Mouse (Mus musculus) kidney, adult 8-10 months (tissue): ENCODE data around the gene Myh14.

Source experiments
- DNase-seq, 2 experiments: peaks; one replicate each; pipeline ENCODE4 v3.0.0; 2022

Myh14 gene

GRCm38 (mm10) chr7:44669103-44669502 lies 1.5 kb downstream of the Myh14 start:
- peak; percentile 64 to 75 for DNase-seq

DNA sequence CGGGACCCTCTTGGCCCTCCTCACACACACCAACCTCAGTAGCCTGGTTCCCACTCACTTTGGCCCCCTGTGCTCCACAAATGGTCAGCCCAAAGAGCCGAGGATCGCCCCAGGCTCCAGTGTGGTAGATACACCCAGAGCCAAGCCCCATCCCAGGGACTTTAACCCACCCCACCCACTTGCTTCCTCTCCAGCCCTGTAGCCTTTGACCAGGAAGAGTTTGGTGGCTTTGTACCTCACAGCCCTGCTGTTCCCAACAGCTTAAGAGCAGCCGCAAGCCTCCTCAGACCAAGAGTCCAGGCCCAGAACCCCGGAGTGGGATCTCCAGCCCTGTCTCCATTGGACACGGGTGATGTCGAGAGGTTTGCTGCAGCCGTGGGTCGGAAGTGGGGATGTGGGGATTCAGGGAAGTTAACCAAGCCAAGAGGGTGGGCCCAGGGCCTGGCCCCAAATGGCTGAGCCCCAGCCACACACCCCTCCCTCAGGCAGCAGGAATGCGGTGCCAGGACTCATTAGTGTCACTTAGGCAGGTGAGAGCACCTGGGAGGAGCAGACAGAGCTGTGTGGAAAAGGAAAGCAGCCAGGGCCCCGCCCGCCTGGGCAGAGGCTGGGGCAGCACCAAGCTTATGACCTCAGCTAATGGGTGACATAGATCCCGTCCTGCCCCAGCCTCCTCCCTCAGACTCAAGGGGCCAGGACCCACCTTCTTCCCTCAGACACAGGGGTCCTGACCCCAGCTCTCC lies 2.5 kb downstream of the Myh14 start:
- peak; percentile 28 to 52 for DNase-seq

- no peak for DNase-seq
These were observed 4.2 kb downstream of the Myh14 start for GRCm38 (mm10) chr7:44666462-44666861.

DNA sequence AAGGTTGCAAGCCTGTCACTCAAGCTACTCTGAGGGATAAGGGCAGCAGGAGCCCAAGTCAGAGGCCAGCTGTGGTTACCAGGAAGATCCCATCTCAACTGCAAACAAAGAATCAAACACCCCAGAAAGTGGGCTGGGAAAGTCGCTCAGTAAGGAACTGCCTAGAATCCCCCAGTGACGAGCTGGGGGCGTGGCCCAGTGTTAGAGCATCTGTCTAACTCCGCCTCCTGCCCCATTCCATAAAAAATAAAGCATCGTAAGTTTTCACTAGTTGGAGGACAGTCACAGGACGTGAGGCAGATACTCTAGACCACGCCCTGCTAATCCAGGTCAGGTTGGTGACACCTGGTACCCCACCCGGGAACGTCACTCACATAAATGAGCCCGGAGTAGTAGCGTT lies 5.9 kb downstream of the Myh14 start:
- DNase-seq = no peak

GRCm38 (mm10) chr7:44663546-44663945 lies 7.1 kb downstream of the Myh14 start:
- DNase-seq = no peak

- DNase-seq = no peak
These were observed 8.1 kb downstream of the Myh14 start for GRCm38 (mm10) chr7:44662569-44662968.

DNA sequence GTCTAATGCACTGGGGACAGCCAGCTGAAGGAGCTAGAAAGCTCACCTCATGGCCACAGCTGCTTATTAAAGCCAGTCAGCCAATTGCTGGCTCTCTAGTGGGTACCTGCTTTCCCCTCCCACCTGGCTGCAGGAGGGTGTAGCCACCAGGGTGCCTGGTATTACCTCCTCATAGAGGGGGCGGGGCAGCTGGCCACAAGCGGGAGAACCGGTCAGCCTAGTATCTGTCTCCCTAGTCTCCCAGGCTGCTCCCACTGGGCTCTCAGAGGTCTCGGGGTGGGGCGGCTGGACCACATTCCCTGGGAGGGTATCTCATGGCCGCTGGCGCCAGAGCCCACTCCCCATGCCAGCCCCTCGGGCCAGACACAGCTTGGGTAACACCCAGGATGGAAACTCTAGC lies 8.5 kb downstream of the Myh14 start:
- peak; percentile 69 to 81 for DNase-seq

DNA sequence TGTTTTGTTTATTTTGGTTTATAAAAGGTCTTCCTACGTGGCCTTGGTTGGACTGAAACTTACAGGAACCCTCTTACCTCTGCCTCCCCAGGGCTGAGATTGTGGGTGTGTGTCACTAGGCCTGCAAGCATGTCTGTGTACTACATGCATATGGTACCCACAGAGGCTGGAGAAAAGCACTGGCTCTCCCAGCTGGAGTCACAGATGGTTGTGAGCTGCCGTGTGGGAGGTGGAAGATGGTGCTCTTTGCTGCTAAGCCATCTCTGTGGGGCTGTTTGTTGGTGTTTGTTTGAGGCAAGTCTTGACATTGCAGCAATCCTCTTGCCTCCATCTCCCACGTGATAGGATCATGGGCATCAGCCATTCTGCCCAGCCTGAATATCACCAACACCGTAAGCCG lies 9.4 kb downstream of the Myh14 start:
- no peak for DNase-seq

GRCm38 (mm10) chr7:44655504-44655903 lies 15.1 kb downstream of the Myh14 start:
- peak; percentile 28 to 61 for DNase-seq

DNA sequence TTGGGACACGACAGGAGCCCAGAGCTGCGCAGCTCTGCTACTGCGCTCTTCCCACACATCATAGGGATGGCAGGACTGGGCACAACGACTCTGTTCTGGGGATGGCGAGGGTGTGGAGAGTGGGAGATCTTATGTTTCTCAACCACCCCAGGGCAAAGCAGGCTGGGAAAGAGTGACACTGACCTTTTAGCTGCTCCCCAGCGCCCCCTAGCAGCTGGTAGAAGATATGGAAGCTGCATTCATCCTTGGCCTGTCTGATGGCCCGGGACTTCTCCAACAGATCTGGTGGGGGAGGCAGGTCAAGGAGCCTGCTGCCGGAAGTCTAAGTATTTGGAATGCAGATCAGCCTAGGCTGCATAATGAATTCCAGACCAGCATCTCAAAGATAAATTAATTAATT lies 16.9 kb downstream of the Myh14 start:
- DNase-seq = no peak

- DNase-seq = no peak
These were observed 19.2 kb downstream of the Myh14 start for GRCm38 (mm10) chr7:44651416-44651815.

- peak in 1 of 2 experiments; percentile 35 for DNase-seq
These were observed 20.7 kb downstream of the Myh14 start for GRCm38 (mm10) chr7:44649990-44650389.

GRCm38 (mm10) chr7:44649094-44649610 lies 21.5 kb downstream of the Myh14 start:
- no peak for DNase-seq

DNA sequence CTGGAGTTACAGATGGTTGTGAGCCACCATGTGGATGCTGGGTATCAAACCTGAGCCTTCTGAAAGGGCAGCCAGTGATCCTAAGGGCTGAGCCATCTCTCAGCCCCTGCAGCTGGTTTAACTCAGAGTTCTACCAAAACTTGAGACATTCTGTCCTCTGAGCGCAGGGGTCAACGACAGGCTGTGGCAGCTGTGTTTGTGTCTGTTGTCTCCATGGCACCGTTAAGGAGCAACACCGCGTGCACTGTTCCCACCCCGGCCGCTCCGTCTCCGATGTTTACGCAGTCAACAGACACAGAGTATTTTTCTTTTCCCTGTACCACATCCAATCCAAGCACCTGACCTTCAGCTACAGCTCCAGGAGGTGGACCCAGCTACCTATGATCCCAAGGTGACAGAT lies 22.9 kb downstream of the Myh14 start:
- DNase-seq = no peak

GRCm38 (mm10) chr7:44647042-44647724 lies 23.5 kb downstream of the Myh14 start:
- DNase-seq = peak; percentile 38 to 78

- peak; percentile 53 to 68 for DNase-seq
These were observed 24.7 kb downstream of the Myh14 start for GRCm38 (mm10) chr7:44645951-44646350.

- DNase-seq = no peak
These were observed 25.4 kb downstream of the Myh14 start for GRCm38 (mm10) chr7:44645256-44645655.

- peak in 1 of 2 experiments; percentile 35 for DNase-seq
These were observed 28.8 kb downstream of the Myh14 start for GRCm38 (mm10) chr7:44641887-44642286.

DNA sequence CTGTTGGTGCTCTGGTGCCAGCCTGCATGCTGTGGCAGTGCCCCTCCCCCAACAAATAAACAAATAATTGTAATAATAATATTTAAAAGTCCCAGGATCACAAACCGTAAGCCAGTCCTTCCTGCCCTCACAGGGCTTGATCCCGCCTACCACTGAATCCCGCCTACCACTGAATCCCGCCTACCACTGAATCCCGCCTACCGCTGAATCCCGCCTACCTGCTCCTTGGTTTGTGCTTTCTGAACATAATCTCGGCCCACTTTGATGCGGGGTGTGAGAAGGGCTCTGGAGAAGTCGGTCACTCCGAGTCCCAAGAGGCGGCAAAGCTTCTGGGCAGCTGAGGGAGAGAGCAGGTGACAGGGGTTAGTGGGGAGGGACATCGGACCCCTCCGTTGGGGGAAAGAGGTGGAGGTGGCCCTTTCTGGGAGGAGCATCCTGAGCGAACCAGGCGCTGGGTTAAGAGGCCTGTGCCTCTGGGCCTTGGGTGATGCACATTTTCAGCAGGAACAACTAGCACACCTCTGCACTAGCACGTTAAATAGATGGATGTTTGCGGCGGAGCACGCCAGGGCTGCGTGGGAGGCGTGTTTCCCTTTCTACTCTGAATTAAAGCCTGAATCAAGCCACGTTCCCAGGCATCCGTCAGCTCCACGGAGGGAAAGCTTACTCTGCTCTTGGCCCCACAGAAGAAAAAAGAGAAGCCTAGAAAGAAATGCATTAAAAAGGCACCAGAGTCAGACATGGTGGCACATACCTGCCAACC lies 29.6 kb downstream of the Myh14 start:
- no peak for DNase-seq

DNA sequence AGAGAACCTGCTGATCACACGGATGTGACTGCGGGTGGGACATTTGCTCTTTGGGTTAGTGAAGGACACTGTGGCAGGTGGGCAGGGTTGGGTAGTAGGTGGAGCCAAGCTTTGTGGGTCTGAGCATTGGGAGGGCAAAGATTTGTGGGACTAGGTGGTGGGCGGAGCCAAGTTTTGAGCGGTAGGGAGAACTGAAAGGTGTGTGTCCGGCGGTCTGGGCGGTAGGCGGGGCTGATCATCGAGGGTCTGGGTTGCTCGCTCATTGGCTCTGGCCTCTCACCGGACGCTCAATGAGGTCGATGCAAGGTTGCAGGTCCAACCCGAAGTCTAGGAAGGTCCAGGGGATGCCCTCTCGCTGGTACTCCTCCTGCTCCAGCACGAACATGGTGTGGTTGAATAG lies 32.0 kb downstream of the Myh14 start:
- DNase-seq = no peak

DNA sequence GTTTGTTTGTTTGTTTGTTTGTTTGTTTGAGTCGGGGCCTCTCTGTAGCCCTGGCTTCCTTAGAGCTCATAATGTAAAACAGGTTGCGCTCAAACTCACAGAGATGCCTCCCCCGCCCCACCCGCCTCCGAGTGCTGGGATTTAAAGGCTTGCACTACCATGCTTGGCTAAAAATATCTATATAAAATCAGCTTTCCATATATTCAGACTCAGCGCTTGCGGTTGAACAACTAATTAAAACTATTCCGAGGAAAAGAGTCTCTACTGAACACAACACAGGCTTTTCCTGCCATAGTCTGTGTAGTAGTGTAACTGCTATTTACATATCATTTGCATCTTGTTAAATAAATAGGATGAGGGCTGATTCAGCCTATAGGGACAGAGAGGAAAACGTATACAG lies 34.0 kb downstream of the Myh14 start:
- DNase-seq = no peak

DNA sequence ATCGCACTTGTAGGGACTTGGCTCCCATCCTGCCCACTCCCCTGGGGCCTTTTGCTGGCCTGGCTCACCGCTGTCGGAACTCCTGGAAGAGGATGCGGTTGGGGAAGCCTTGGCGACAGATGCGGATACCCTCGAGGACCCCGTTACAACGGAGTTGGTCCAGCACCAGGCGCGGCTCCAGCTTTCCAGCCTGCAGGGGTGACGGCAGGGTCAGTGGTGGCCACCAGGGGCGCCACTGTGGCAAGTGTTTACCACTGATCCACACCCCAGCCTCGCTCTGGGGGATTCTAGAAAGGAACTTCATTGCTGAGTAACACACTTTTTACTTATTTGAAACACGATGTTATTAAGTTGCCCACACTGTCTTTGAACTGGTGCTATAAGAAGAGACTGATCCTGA lies 37.2 kb downstream of the Myh14 start:
- no peak for DNase-seq

DNA sequence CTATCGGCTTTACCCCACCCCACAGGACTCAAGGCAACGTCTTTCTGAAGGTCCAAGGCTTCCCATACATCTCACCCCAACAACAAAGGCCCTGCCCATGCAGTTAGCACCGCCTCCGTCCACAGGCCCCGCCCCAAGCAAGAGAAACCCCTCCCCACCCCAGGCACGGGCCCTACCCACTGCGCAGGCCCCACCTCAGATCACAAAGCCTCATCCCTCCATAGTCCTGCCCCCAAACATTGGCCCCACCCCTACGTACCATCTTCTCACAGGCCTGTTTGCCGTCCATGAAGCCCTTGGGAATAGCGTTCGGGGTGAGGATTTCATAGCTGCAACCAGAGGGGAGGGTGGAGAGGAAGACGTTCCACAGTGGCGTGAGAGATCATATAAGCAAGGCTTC lies 38.0 kb downstream of the Myh14 start:
- DNase-seq = no peak

- DNase-seq = no peak
These were observed 40.2 kb downstream of the Myh14 start for GRCm38 (mm10) chr7:44630437-44630836.
